Mouse (Mus musculus): Measurements from ENCODE around the gene Abca6. TPM values are rescaled to one million over a fixed set of nuclear protein-coding genes. Genes with fewer than 3 reads are reported as not detected.

Gene Abca6
- total RNA-seq, 2 experiments from 2014 or later, result 2.9 to 3.5 TPM

- no peak for DNase-seq
Observed at GRCm38 (mm10) chr11:110196561-110197306, 54.8 kb downstream of the Abca6 start.

GRCm38 (mm10) chr11:110195310-110195709 lies 56.3 kb downstream of the Abca6 start:
- DNase-seq, result no peak

GRCm38 (mm10) chr11:110171212-110171611 lies 80.4 kb downstream of the Abca6 start:
- no peak for DNase-seq

- DNase-seq, result no peak
Observed at GRCm38 (mm10) chr11:110167459-110168251, 83.9 kb downstream of the Abca6 start, which contains the start of gene Abca9. TSS of gene Abca9 (minus strand) at chr11:110168196.

- no peak for DNase-seq
Observed at GRCm38 (mm10) chr11:110165822-110166221, 85.8 kb downstream of the Abca6 start.

GRCm38 (mm10) chr11:110165409-110165808 lies 86.2 kb downstream of the Abca6 start:
- DNase-seq, result no peak

- no peak for DNase-seq
Observed at GRCm38 (mm10) chr11:110157059-110157458, 94.5 kb downstream of the Abca6 start.

- no peak for DNase-seq
Observed at GRCm38 (mm10) chr11:110155985-110156384, 95.6 kb downstream of the Abca6 start.

- no peak for DNase-seq
Observed at GRCm38 (mm10) chr11:110147640-110148039, 103.9 kb downstream of the Abca6 start.

GRCm38 (mm10) chr11:110145421-110145820 lies 106.2 kb downstream of the Abca6 start:
- no peak for DNase-seq

- no peak for DNase-seq
Observed at GRCm38 (mm10) chr11:110130760-110131159, 120.8 kb downstream of the Abca6 start.

Other genes with a start within 250 kb of the Abca6 start
- gene Abca8a, start 155.8 kb downstream of the Abca6 start, total RNA-seq (2021), result 10 to 100 TPM; 40.9 to 49.3 TPM
- 10 to 100 TPM; 18.7 to 19.9 TPM for gene Abca9, start 83.6 kb downstream of the Abca6 start, total RNA-seq (2021)
- 10 to 100 TPM; 15.7 to 20.2 TPM for gene Abca5, start 85.9 kb upstream of the Abca6 start, total RNA-seq (2021)
- 1 to 10 TPM; 2.0 to 6.4 TPM for gene Map2k6, start 147.3 kb upstream of the Abca6 start, total RNA-seq (2021)